Comparison of ENCODE assay signal across 33 mouse cellular contexts in the genomic region with DNA sequence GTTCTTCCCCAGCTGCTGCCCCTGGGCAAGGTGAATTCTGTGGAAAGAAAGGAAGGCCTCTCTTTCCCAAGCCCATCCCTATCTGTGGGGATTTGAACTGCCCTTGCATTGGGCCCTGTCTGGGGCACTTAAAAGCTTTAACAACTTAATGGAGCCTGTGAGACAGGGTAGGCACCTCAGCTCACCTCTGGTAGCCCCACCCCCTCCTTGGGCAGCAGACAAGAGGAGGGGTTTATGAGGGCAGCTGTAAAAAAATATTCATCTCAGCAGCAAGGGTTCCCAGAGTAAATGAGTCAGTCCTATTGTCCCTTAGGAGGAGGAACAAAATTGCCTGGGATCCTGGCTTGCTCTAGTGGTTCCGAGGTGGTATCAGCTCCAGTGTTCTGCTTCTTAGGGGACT. TPM values are rescaled to one million over a fixed set of nuclear protein-coding genes. Genes with fewer than 3 reads are reported as not detected.
DNase-seq lines count a peak whose midpoint lies in the region; ATAC-seq and TF ChIP-seq lines count a peak whose summit lies in the region.
"Had no signal": no experiment of that assay in that cellular context is flagged by ENCODE, and none has a peak within 500 bp of the region (broad histone marks: within the 10 kb centered on the region; RNA-seq: fewer than 3 reads in every experiment).

No protein-coding gene starts in this region.

- CTCF ChIA-PET in Patski (lab: Charles Lee), result interaction anchor here (1.0 to 1.9 kb wide), 7 partner anchors 8 to 68 kb away, joined by 3 to 6 read pairs (median 4); partner anchors contain the start of gene Hnf1b

- no peaks in the 10 kb centered on the region for H3K4me1 ChIP-seq in lung, embryonic 14.5 days (ENCODE audit: insufficient read depth)
- H3K4me1 ChIP-seq in lung, adult 2 months (ENCODE audit: control insufficient read depth, insufficient read depth, low read length), result no peaks in the 10 kb centered on the region
- peaks cover 19% of the 10 kb centered on the region; the same call in 1 of the 2 replicates for H3K4me1 ChIP-seq in lung, embryonic 15.5 days
- no peaks in the 10 kb centered on the region for H3K4me1 ChIP-seq in midbrain, embryonic 15.5 days
- H3K4me1 ChIP-seq: embryonic facial prominence, embryonic 12.5 days had no signal

- no peaks in the 10 kb centered on the region for H3K27me3 ChIP-seq in lung, embryonic 14.5 days (ENCODE audit: insufficient read depth, low read length)
- H3K27me3 ChIP-seq in Patski, result no peaks in the 10 kb centered on the region
- no peaks in the 10 kb centered on the region for H3K27me3 ChIP-seq in lung, embryonic 15.5 days
- H3K27me3 ChIP-seq in midbrain, embryonic 15.5 days (replicated peaks), result peaks cover 9% of the 10 kb centered on the region
- H3K27me3 ChIP-seq: embryonic facial prominence, embryonic 12.5 days; limb, embryonic 12.5 days had no signal

- peak overlapping the region; percentile 5; the same call in 1 of the 2 replicates for H3K27ac ChIP-seq in lung, embryonic 14.5 days (ENCODE audit: low read depth)
- H3K27ac ChIP-seq in lung, embryonic 15.5 days, result peak overlapping the region; percentile 72
- no peak overlapping the region for H3K27ac ChIP-seq in midbrain, embryonic 15.5 days
- H3K27ac ChIP-seq: embryonic facial prominence, embryonic 12.5 days; hindbrain, embryonic 13.5 days; left cerebral cortex, adult 2 months; limb, embryonic 12.5 days; neural tube, embryonic 13.5 days had no signal

- no peak for TF ChIP-seq CTCF in lung, embryonic 14.5 days (IDR thresholded peaks at IDR 0.05; ENCODE audit: low read depth)
- no peak for TF ChIP-seq CTCF in lung, adult 2 months (IDR thresholded peaks at IDR 0.05; ENCODE audit: insufficient read depth, low read length)
- no peak for TF ChIP-seq CTCF in Patski (IDR thresholded peaks at IDR 0.05)

- POLR2A ChIA-PET in Patski (lab: Charles Lee), result interaction anchor here (0.7 to 1.2 kb wide), 2 partner anchors 8 to 17 kb away, joined by 3 read pairs; no protein-coding TSS in a partner anchor

- no peak overlapping the region for H3K4me2 ChIP-seq in lung, embryonic 14.5 days
- H3K4me2 ChIP-seq in lung, embryonic 15.5 days, result no peak overlapping the region
- no peak overlapping the region for H3K4me2 ChIP-seq in midbrain, embryonic 15.5 days
- H3K4me2 ChIP-seq: embryonic facial prominence, embryonic 12.5 days; heart, embryonic 11.5 days; hindbrain, embryonic 13.5 days; limb, embryonic 12.5 days; liver, embryonic 11.5 days; midbrain, embryonic 11.5 days; neural tube, embryonic 13.5 days had no signal

- in situ Hi-C loops in Patski (cut with MboI; ENCODE audit: low pct_unique_long_range_greater_than_20kb), result no loop called here

- no peak for DNase-seq in lung, embryonic 14.5 days
- no peak for DNase-seq in lung, adult 2 months
- no peak for DNase-seq in Patski (ENCODE audit: low read depth, low spot score)
- peak; percentile 71 for DNase-seq in lung, postnatal 36 days
- no peak for DNase-seq in spleen, postnatal 10 days (ENCODE audit: low spot score in 2 of 2)
- no peak for DNase-seq in adrenal gland, postnatal 4 days (ENCODE audit: low spot score in 2 of 2)
- DNase-seq: adrenal gland, adult 8-10 months; cerebellum, adult 11-12 months; cerebellum, adult 9-11 months; embryo, embryonic 11 days; gastrocnemius, postnatal 25 days; heart, adult 18-20 months; heart, postnatal 36 days; kidney, adult 8-10 months; kidney, postnatal 10 days; layer of hippocampus, adult 9-11 months; right cerebral cortex, postnatal 4 days; thymus, postnatal 14 days had no signal

- no peaks in the 10 kb centered on the region for H3K36me3 ChIP-seq in lung, embryonic 14.5 days (ENCODE audit: insufficient read depth)
- H3K36me3 ChIP-seq in lung, embryonic 15.5 days, result no peaks in the 10 kb centered on the region
- H3K36me3 ChIP-seq in midbrain, embryonic 15.5 days (replicated peaks), result no peaks in the 10 kb centered on the region
- H3K36me3 ChIP-seq: embryonic facial prominence, embryonic 12.5 days; hindbrain, embryonic 13.5 days; limb, embryonic 12.5 days; neural tube, embryonic 13.5 days had no signal

- WGBS in lung, embryonic 14.5 days, result 31% methylated on average over 1 of the region's 1 CpGs
- 39% methylated on average over 1 of the region's 1 CpGs for WGBS in lung, adult 2 months
- WGBS in lung, embryonic 15.5 days, result 26% methylated on average over 1 of the region's 1 CpGs
- WGBS in midbrain, embryonic 15.5 days, result 5% methylated on average over 1 of the region's 1 CpGs

- no peak for TF ChIP-seq POLR2A in lung, adult 2 months (IDR thresholded peaks at IDR 0.05; ENCODE audit: borderline replicate concordance, extremely low read depth, low read depth, low read length)

- H3K9me3 ChIP-seq in lung, embryonic 14.5 days (ENCODE audit: low read depth, low read length), result no peaks in the 10 kb centered on the region
- H3K9me3 ChIP-seq in lung, embryonic 15.5 days, result no peaks in the 10 kb centered on the region
- H3K9me3 ChIP-seq in midbrain, embryonic 15.5 days, result no peaks in the 10 kb centered on the region
- H3K9me3 ChIP-seq: embryonic facial prominence, embryonic 12.5 days; hindbrain, embryonic 13.5 days; limb, embryonic 12.5 days; neural tube, embryonic 13.5 days had no signal

- peak; percentile 28; the same call in 1 of the 2 replicates for ATAC-seq in lung, embryonic 14.5 days (ENCODE audit: insufficient read depth)
- ATAC-seq in Patski, result peak; percentile 58
- 0 out of 2 replicates have a peak, but pooled peaks have one; percentile 23 for ATAC-seq in lung, embryonic 15.5 days (ENCODE audit: borderline replicate concordance, extremely low read depth, low FRiP score, low TSS enrichment)
- no peak for ATAC-seq in midbrain, embryonic 15.5 days (replicated peaks)
- ATAC-seq: activated CD4-positive, CD25-positive, alpha-beta regulatory T cell, adult 4 months; forebrain, embryonic 14.5 days had no signal

- no peak overlapping the region for H3K9ac ChIP-seq in lung, embryonic 14.5 days
- H3K9ac ChIP-seq in lung, embryonic 15.5 days, result no peak overlapping the region
- no peak overlapping the region for H3K9ac ChIP-seq in midbrain, embryonic 15.5 days
- H3K9ac ChIP-seq: embryonic facial prominence, embryonic 12.5 days; hindbrain, embryonic 13.5 days; limb, embryonic 12.5 days; neural tube, embryonic 13.5 days had no signal

- H3K4me3 ChIP-seq in lung, embryonic 14.5 days (ENCODE audit: low read depth, low read length), result no peak overlapping the region
- H3K4me3 ChIP-seq in lung, adult 2 months (replicated peaks; ENCODE audit: extremely low read depth, low read depth, low read length), result no peak overlapping the region
- no peak overlapping the region for H3K4me3 ChIP-seq in lung, embryonic 15.5 days
- no peak overlapping the region for H3K4me3 ChIP-seq in midbrain, embryonic 15.5 days
- H3K4me3 ChIP-seq: embryonic facial prominence, embryonic 12.5 days; hindbrain, embryonic 13.5 days; left cerebral cortex, adult 2 months; limb, embryonic 12.5 days; neural tube, embryonic 13.5 days had no signal

RNA-seq across cellular contexts. Expression of gene Hnf1b, which starts 19.3 kb away (rescaled TPM):
- polyA plus RNA-seq in lung, embryonic 14.5 days (2014; fragmentation: Nextera tagmentation; extraction: Ambion mirVana), result 10.9 and 11.4 TPM in 2 replicates
- 15.2 and 16.3 TPM in 2 replicates for polyA plus RNA-seq in lung, adult 2 months (2012; rRNA removed)
- polyA plus RNA-seq in Patski (2021), result 167 TPM
- polyA plus RNA-seq in lung, embryonic 15.5 days (2015; fragmentation: Nextera tagmentation; extraction: Ambion mirVana), result 8.3 and 9.5 TPM in 2 replicates
- 0.15 TPM in 1 of 2 replicates, not detected in the other for polyA plus RNA-seq in midbrain, embryonic 15.5 days (2015; fragmentation: Nextera tagmentation; extraction: Ambion mirVana)
- total RNA-seq in adrenal gland, postnatal 4 days (2021), result 10 to 100 TPM in 1 of 2 experiments, 1 to 10 TPM in 1; 2.2 to 22.2 TPM
- total RNA-seq: gastrocnemius, adult 18-20 months; gastrocnemius, postnatal 25 days; heart, postnatal 36 days; megakaryocyte, adult 5-6 weeks; MEL had no signal
- polyA plus RNA-seq: activated CD4-positive, CD25-positive, alpha-beta regulatory T cell, adult 4 months; embryonic facial prominence, embryonic 12.5 days; limb, embryonic 12.5 days; midbrain, embryonic 11.5 days had no signal
